Mouse (Mus musculus): Measurements from ENCODE around the gene Bcl7c. TPM values are rescaled to one million over a fixed set of nuclear protein-coding genes. Genes with fewer than 3 reads are reported as not detected.

The Bcl7c gene
- polyA plus RNA-seq (2014; fragmentation: Illumina TruSeq; extraction: RNeasy Lipid Tissue Mini Kit (QIAGEN cat#74804); ENCODE audit: low read depth, low replicate concordance): 26.6 TPM

GRCm38 (mm10) chr7:127708207-127709078 is at the start of gene Bcl7c:
Bcl7c (minus strand) TSS chr7:127708933.

DNA sequence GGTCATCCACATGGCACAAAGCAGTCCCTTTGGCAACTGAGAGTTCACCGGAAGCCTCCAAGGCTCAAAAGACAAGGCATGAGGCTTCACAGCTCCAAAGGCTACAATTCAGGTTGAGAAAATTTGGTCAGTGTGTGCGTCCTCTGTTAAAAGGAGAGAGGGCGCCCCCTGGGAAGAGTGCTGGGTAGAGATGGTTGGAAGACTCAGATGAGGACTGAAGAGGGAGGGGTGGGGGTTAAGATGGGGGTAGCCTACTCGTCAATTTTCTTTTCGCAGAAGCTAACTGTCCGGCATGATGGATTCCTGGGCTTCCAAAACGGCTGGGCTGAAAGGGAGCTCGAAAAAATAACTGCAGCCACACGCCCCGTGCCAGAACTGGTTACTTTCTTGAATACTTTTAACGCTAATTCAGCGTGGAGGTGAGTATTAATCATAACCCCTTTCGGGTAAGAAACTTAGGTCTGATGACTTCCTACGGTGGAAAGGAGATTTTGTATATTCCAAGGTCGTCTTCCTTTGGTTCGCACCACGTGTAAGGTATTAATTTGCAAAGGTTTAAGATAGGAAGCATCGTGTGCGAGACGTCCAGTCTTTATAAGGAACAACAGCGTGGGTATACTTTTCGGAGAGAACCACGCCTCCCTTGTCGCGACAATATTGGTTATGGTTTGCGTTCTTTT is 35.8 kb upstream of the Bcl7c start, which contains the start of gene Fbxl19:
Gene Fbxl19, plus strand, starts transcription at position 178 of the 680 bp plus-strand sequence.

GRCm38 (mm10) chr7:127732066-127732465 is 23.3 kb upstream of the Bcl7c start, which contains the start of gene Ctf2:
Ctf2 (minus strand) TSS chr7:127732166.

DNA sequence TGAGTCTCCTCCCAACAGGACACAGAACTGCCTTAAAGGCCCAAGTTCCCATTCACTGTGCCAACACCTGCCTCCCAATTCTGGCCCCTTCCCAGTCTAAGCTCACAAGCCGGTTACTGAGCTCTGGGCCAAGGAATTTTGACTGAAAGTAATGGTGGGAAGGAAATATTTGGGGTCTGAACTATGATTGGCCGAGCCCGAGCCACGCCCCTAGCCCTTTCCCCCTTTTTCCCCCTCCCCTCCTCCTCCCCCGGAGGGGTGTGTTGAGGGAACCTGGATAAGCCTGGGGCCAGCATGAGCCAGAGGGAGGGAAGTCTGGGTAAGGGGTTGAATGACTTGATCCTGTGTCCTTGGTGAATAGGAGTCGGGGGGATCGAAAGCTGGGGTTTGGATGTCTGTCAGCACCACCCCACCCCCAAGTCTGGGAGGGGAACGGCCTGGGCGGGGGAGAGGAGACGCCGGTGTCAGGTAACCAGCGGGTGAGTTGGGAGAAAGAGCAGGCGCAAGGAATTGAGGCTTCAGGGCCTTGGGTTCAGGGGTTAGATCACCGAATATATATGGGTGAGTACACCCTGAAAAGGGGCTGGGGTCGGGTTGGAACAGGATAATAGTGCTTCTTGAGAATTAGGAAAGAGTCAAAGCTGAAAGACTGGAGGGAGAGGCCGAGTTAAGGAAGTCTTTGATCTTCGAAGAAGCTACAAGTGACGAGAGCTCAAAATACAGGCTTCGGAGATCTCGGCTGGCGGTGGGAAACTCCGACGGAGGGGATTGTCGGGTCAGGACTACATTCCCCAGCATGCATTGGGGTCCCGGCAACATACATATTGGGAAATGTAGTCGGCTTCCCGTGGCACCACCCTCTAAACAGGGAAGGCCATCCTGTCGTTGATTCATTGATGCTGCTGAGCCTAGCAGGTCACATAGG is 4.0 kb upstream of the Bcl7c start, which contains the start of gene Ctf1:
Gene Ctf1, plus strand, starts transcription at position 276 of the 925 bp plus-strand sequence.

GRCm38 (mm10) chr7:127614891-127615843 is 93.6 kb downstream of the Bcl7c start, which contains the start of gene Zfp629:
Zfp629 (minus strand) TSS chr7:127615797.

Other genes with a start within 250 kb of the Bcl7c start
- 43.6 TPM for gene Prr14, start 249.3 kb downstream of the Bcl7c start, polyA plus RNA-seq (2014; fragmentation: Illumina TruSeq; extraction: RNeasy Lipid Tissue Mini Kit (QIAGEN cat#74804); ENCODE audit: low read depth, low replicate concordance)
- gene Fbrs, start 229.7 kb downstream of the Bcl7c start, polyA plus RNA-seq (2014; fragmentation: Illumina TruSeq; extraction: RNeasy Lipid Tissue Mini Kit (QIAGEN cat#74804); ENCODE audit: low read depth, low replicate concordance): 56.2 TPM
- gene Srcap, start 196.9 kb downstream of the Bcl7c start, polyA plus RNA-seq (2014; fragmentation: Illumina TruSeq; extraction: RNeasy Lipid Tissue Mini Kit (QIAGEN cat#74804); ENCODE audit: low read depth, low replicate concordance): 18.2 TPM
- 12.8 TPM for gene Gm42715, start 189.3 kb downstream of the Bcl7c start, polyA plus RNA-seq (2014; fragmentation: Illumina TruSeq; extraction: RNeasy Lipid Tissue Mini Kit (QIAGEN cat#74804); ENCODE audit: low read depth, low replicate concordance)
- not detected for gene Tmem265, start 147.5 kb downstream of the Bcl7c start, polyA plus RNA-seq (2014; fragmentation: Illumina TruSeq; extraction: RNeasy Lipid Tissue Mini Kit (QIAGEN cat#74804); ENCODE audit: low read depth, low replicate concordance)
- gene Phkg2, start 135.6 kb downstream of the Bcl7c start, polyA plus RNA-seq (2014; fragmentation: Illumina TruSeq; extraction: RNeasy Lipid Tissue Mini Kit (QIAGEN cat#74804); ENCODE audit: low read depth, low replicate concordance): 83.6 TPM
- 22.1 TPM for gene Ccdc189, start 120.3 kb downstream of the Bcl7c start, polyA plus RNA-seq (2014; fragmentation: Illumina TruSeq; extraction: RNeasy Lipid Tissue Mini Kit (QIAGEN cat#74804); ENCODE audit: low read depth, low replicate concordance)
- 33.6 TPM for gene Rnf40, start 120.2 kb downstream of the Bcl7c start, polyA plus RNA-seq (2014; fragmentation: Illumina TruSeq; extraction: RNeasy Lipid Tissue Mini Kit (QIAGEN cat#74804); ENCODE audit: low read depth, low replicate concordance)
- 14.8 TPM for gene Zfp629, start 93.1 kb downstream of the Bcl7c start, polyA plus RNA-seq (2014; fragmentation: Illumina TruSeq; extraction: RNeasy Lipid Tissue Mini Kit (QIAGEN cat#74804); ENCODE audit: low read depth, low replicate concordance)
- 11.1 TPM for gene Ctf1, start 3.8 kb upstream of the Bcl7c start, polyA plus RNA-seq (2014; fragmentation: Illumina TruSeq; extraction: RNeasy Lipid Tissue Mini Kit (QIAGEN cat#74804); ENCODE audit: low read depth, low replicate concordance)
- not detected for gene Ctf2, start 23.2 kb upstream of the Bcl7c start, polyA plus RNA-seq (2014; fragmentation: Illumina TruSeq; extraction: RNeasy Lipid Tissue Mini Kit (QIAGEN cat#74804); ENCODE audit: low read depth, low replicate concordance)
- gene Fbxl19, start 35.6 kb upstream of the Bcl7c start, polyA plus RNA-seq (2014; fragmentation: Illumina TruSeq; extraction: RNeasy Lipid Tissue Mini Kit (QIAGEN cat#74804); ENCODE audit: low read depth, low replicate concordance): 20.0 TPM
- gene Orai3, start 60.9 kb upstream of the Bcl7c start, polyA plus RNA-seq (2014; fragmentation: Illumina TruSeq; extraction: RNeasy Lipid Tissue Mini Kit (QIAGEN cat#74804); ENCODE audit: low read depth, low replicate concordance): 28.1 TPM
- 21.7 TPM for gene Setd1a, start 67.7 kb upstream of the Bcl7c start, polyA plus RNA-seq (2014; fragmentation: Illumina TruSeq; extraction: RNeasy Lipid Tissue Mini Kit (QIAGEN cat#74804); ENCODE audit: low read depth, low replicate concordance)
- not detected for gene Gm49388, start 76.7 kb upstream of the Bcl7c start, polyA plus RNA-seq (2014; fragmentation: Illumina TruSeq; extraction: RNeasy Lipid Tissue Mini Kit (QIAGEN cat#74804); ENCODE audit: low read depth, low replicate concordance)
- gene Hsd3b7, start 91.7 kb upstream of the Bcl7c start, polyA plus RNA-seq (2014; fragmentation: Illumina TruSeq; extraction: RNeasy Lipid Tissue Mini Kit (QIAGEN cat#74804); ENCODE audit: low read depth, low replicate concordance): 98.2 TPM
- 96.8 TPM for gene Stx4a, start 115.4 kb upstream of the Bcl7c start, polyA plus RNA-seq (2014; fragmentation: Illumina TruSeq; extraction: RNeasy Lipid Tissue Mini Kit (QIAGEN cat#74804); ENCODE audit: low read depth, low replicate concordance)
- gene Stx1b, start 115.6 kb upstream of the Bcl7c start, polyA plus RNA-seq (2014; fragmentation: Illumina TruSeq; extraction: RNeasy Lipid Tissue Mini Kit (QIAGEN cat#74804); ENCODE audit: low read depth, low replicate concordance): 20.3 TPM
- gene Zfp646, start 167.3 kb upstream of the Bcl7c start, polyA plus RNA-seq (2014; fragmentation: Illumina TruSeq; extraction: RNeasy Lipid Tissue Mini Kit (QIAGEN cat#74804); ENCODE audit: low read depth, low replicate concordance): 22.6 TPM
- gene Zfp668, start 167.9 kb upstream of the Bcl7c start, polyA plus RNA-seq (2014; fragmentation: Illumina TruSeq; extraction: RNeasy Lipid Tissue Mini Kit (QIAGEN cat#74804); ENCODE audit: low read depth, low replicate concordance): 4.7 TPM
- gene Prss53, start 182.0 kb upstream of the Bcl7c start, polyA plus RNA-seq (2014; fragmentation: Illumina TruSeq; extraction: RNeasy Lipid Tissue Mini Kit (QIAGEN cat#74804); ENCODE audit: low read depth, low replicate concordance): 1.4 TPM
- not detected for gene Gm21974, start 186.5 kb upstream of the Bcl7c start, polyA plus RNA-seq (2014; fragmentation: Illumina TruSeq; extraction: RNeasy Lipid Tissue Mini Kit (QIAGEN cat#74804); ENCODE audit: low read depth, low replicate concordance)
- 119 TPM for gene Vkorc1, start 186.7 kb upstream of the Bcl7c start, polyA plus RNA-seq (2014; fragmentation: Illumina TruSeq; extraction: RNeasy Lipid Tissue Mini Kit (QIAGEN cat#74804); ENCODE audit: low read depth, low replicate concordance)
- 67.6 TPM for gene Bckdk, start 195.1 kb upstream of the Bcl7c start, polyA plus RNA-seq (2014; fragmentation: Illumina TruSeq; extraction: RNeasy Lipid Tissue Mini Kit (QIAGEN cat#74804); ENCODE audit: low read depth, low replicate concordance)
- gene Kat8, start 203.6 kb upstream of the Bcl7c start, polyA plus RNA-seq (2014; fragmentation: Illumina TruSeq; extraction: RNeasy Lipid Tissue Mini Kit (QIAGEN cat#74804); ENCODE audit: low read depth, low replicate concordance): 28.2 TPM
- 46.6 TPM for gene Prss8, start 221.2 kb upstream of the Bcl7c start, polyA plus RNA-seq (2014; fragmentation: Illumina TruSeq; extraction: RNeasy Lipid Tissue Mini Kit (QIAGEN cat#74804); ENCODE audit: low read depth, low replicate concordance)
- gene Prss36, start 237.8 kb upstream of the Bcl7c start, polyA plus RNA-seq (2014; fragmentation: Illumina TruSeq; extraction: RNeasy Lipid Tissue Mini Kit (QIAGEN cat#74804); ENCODE audit: low read depth, low replicate concordance): 15.2 TPM